Comparison of ENCODE assay signal across 15 mouse cellular contexts in the genomic region with DNA sequence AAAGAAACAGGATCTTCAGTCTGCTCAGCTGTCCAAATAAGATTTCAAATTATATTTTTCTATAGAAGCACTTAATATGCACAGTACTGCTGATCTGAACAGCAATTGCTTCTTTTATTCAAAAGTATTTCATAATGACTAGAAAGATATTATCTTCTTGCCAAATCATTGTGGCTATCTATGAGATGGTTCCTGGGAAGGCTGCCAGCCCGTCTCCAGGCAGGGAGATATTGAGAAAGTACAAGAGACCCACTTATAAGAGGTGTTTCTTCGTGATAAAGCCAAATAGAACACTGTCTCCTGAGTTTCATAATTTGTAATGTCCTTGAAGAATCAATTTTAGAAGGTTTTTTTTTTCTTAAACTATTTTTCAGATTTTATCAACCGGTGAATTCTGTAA. TPM values are rescaled to one million over a fixed set of nuclear protein-coding genes. Genes with fewer than 3 reads are reported as not detected.
DNase-seq lines count a peak whose midpoint lies in the region; ATAC-seq and TF ChIP-seq lines count a peak whose summit lies in the region.
"Had no signal": no experiment of that assay in that cellular context is flagged by ENCODE, and none has a peak within 500 bp of the region (broad histone marks: within the 10 kb centered on the region; RNA-seq: fewer than 3 reads in every experiment).

No protein-coding gene starts in this region.

- H3K36me3 ChIP-seq in forebrain, postnatal 0 days (ENCODE audit: insufficient read depth), result no peaks in the 10 kb centered on the region
- H3K36me3 ChIP-seq in forebrain, embryonic 13.5 days (ENCODE audit: poor library complexity, severe bottlenecking), result no peaks in the 10 kb centered on the region
- H3K36me3 ChIP-seq in heart, adult 2 months (ENCODE audit: control insufficient read depth, insufficient read depth, low read length), result no peaks in the 10 kb centered on the region
- no peaks in the 10 kb centered on the region for H3K36me3 ChIP-seq in heart, embryonic 12.5 days

- TF ChIP-seq POLR2A in lung, adult 2 months (IDR thresholded peaks at IDR 0.05; ENCODE audit: borderline replicate concordance, extremely low read depth, low read depth, low read length), result no peak
- TF ChIP-seq POLR2A in heart, adult 2 months (IDR thresholded peaks at IDR 0.05; ENCODE audit: insufficient read depth, low read depth, low read length), result no peak

- no peaks in the 10 kb centered on the region for H3K27me3 ChIP-seq in forebrain, postnatal 0 days (ENCODE audit: insufficient read depth, low read length)
- H3K27me3 ChIP-seq in forebrain, embryonic 13.5 days, result no peaks in the 10 kb centered on the region
- no peaks in the 10 kb centered on the region for H3K27me3 ChIP-seq in heart, adult 2 months (ENCODE audit: control insufficient read depth, insufficient read depth, low read length)
- H3K27me3 ChIP-seq in heart, embryonic 12.5 days (replicated peaks), result no peaks in the 10 kb centered on the region
- H3K27me3 ChIP-seq: Patski had no signal

- no peak overlapping the region for H3K9ac ChIP-seq in forebrain, postnatal 0 days
- H3K9ac ChIP-seq in forebrain, embryonic 13.5 days, result no peak overlapping the region
- no peak overlapping the region for H3K9ac ChIP-seq in heart, adult 2 months (ENCODE audit: low read depth, low read length)
- H3K9ac ChIP-seq in heart, embryonic 12.5 days, result no peak overlapping the region

- no peak overlapping the region for H3K27ac ChIP-seq in forebrain, postnatal 0 days (ENCODE audit: low read depth, low read length)
- H3K27ac ChIP-seq in forebrain, embryonic 13.5 days, result no peak overlapping the region
- no peak overlapping the region for H3K27ac ChIP-seq in heart, adult 2 months
- no peak overlapping the region for H3K27ac ChIP-seq in heart, embryonic 12.5 days (ENCODE audit: poor library complexity, severe bottlenecking)

- no peak for TF ChIP-seq CTCF in forebrain, postnatal 0 days (IDR thresholded peaks at IDR 0.05; ENCODE audit: low read depth)
- no peak for TF ChIP-seq CTCF in lung, adult 2 months (IDR thresholded peaks at IDR 0.05; ENCODE audit: insufficient read depth, low read length)
- no peak for TF ChIP-seq CTCF in heart, adult 2 months (IDR thresholded peaks at IDR 0.05)

- WGBS in forebrain, postnatal 0 days, result 51% methylated on average over 3 of the region's 3 CpGs
- 73% methylated on average over 3 of the region's 3 CpGs for WGBS in forebrain, embryonic 13.5 days
- WGBS in lung, adult 2 months, result 46% methylated on average over 3 of the region's 3 CpGs
- 55% methylated on average over 3 of the region's 3 CpGs for WGBS in heart, adult 2 months
- 69% methylated on average over 3 of the region's 3 CpGs for WGBS in heart, embryonic 12.5 days

- H3K79me2 ChIP-seq in heart, adult 2 months (replicated peaks; ENCODE audit: control insufficient read depth, insufficient read depth, low read length), result no peaks in the 10 kb centered on the region

- no peaks in the 10 kb centered on the region for H3K4me1 ChIP-seq in forebrain, postnatal 0 days (ENCODE audit: insufficient read depth)
- H3K4me1 ChIP-seq in forebrain, embryonic 13.5 days, result no peaks in the 10 kb centered on the region
- no peaks in the 10 kb centered on the region; the same call in 1 of the 2 replicates for H3K4me1 ChIP-seq in lung, adult 2 months (ENCODE audit: control insufficient read depth, insufficient read depth, low read length)
- no peaks in the 10 kb centered on the region for H3K4me1 ChIP-seq in heart, adult 2 months (ENCODE audit: control insufficient read depth, insufficient read depth, low read length)
- H3K4me1 ChIP-seq in heart, embryonic 12.5 days (replicated peaks), result no peaks in the 10 kb centered on the region

- no peak overlapping the region for H3K4me3 ChIP-seq in forebrain, postnatal 0 days (ENCODE audit: low read depth, low read length)
- H3K4me3 ChIP-seq in forebrain, embryonic 13.5 days, result no peak overlapping the region
- H3K4me3 ChIP-seq in lung, adult 2 months (replicated peaks; ENCODE audit: extremely low read depth, low read depth, low read length), result no peak overlapping the region
- no peak overlapping the region for H3K4me3 ChIP-seq in heart, adult 2 months
- H3K4me3 ChIP-seq in heart, embryonic 12.5 days, result no peak overlapping the region

- peak; percentile 27 for DNase-seq in forebrain, postnatal 0 days
- DNase-seq in lung, postnatal 36 days, result peak; percentile 7
- DNase-seq in lung, adult 2 months, result no peak
- peak; percentile 59 for DNase-seq in cerebellum, adult 8-10 months
- peak; percentile 11 for DNase-seq in right cerebral cortex, postnatal 25 days
- no peak for DNase-seq in heart, adult 2 months
- DNase-seq: kidney, adult 8-10 months had no signal

- H3K9me3 ChIP-seq in forebrain, postnatal 0 days (ENCODE audit: low read length), result no peaks in the 10 kb centered on the region
- no peaks in the 10 kb centered on the region for H3K9me3 ChIP-seq in forebrain, embryonic 13.5 days (replicated peaks)
- H3K9me3 ChIP-seq in heart, embryonic 12.5 days (replicated peaks), result no peaks in the 10 kb centered on the region

- intact Hi-C loops in heart, adult 2 months (cut with DNase I), result no loop called here

- H3K4me2 ChIP-seq in forebrain, postnatal 0 days (ENCODE audit: low read depth), result no peak overlapping the region
- no peak overlapping the region for H3K4me2 ChIP-seq in forebrain, embryonic 13.5 days
- no peak overlapping the region for H3K4me2 ChIP-seq in heart, embryonic 12.5 days
- H3K4me2 ChIP-seq: midbrain, embryonic 11.5 days had no signal

- ATAC-seq in forebrain, postnatal 0 days, result peak; percentile 36; the same call in 1 of the 2 replicates
- ATAC-seq in forebrain, embryonic 13.5 days, result no peak
- ATAC-seq in heart, embryonic 12.5 days (ENCODE audit: insufficient number of reproducible peaks, low FRiP score), result no peak
- ATAC-seq: Patski had no signal

- no peak for TF ChIP-seq EP300 in heart, adult 2 months (IDR thresholded peaks at IDR 0.05; ENCODE audit: insufficient read depth, low read depth, low read length)

RNA-seq across cellular contexts. Expression of gene Rnf133, which starts 13.0 kb away (rescaled TPM):
- total RNA-seq in forebrain, postnatal 0 days (2014; rRNA removed), result not detected in 2 replicates
- polyA plus RNA-seq in forebrain, postnatal 0 days (2015; fragmentation: Nextera tagmentation; extraction: Ambion mirVana), result 0.10 TPM in 1 of 2 replicates, not detected in the other
- not detected in 2 replicates for polyA plus RNA-seq in forebrain, embryonic 13.5 days (2015; fragmentation: Nextera tagmentation; extraction: Ambion mirVana)
- not detected in 2 replicates for polyA plus RNA-seq in lung, adult 2 months (2012; rRNA removed)
- not detected for total RNA-seq in heart, adult 2 months (2021)
- polyA plus RNA-seq in heart, adult 2 months (2012; rRNA removed), result not detected in 2 replicates
- polyA plus RNA-seq in heart, embryonic 12.5 days (2016; fragmentation: Nextera tagmentation; extraction: Ambion mirVana), result not detected in 2 replicates
- total RNA-seq: gastrocnemius, adult 18-20 months; neutrophil, adult 5-6 weeks had no signal
- polyA plus RNA-seq: heart, postnatal 0 days; liver, embryonic 16.5 days; midbrain, embryonic 11.5 days; Patski had no signal

RNA-seq across cellular contexts. Expression of gene Rnf148, which starts 17.9 kb away (rescaled TPM):
- 0.15 TPM in 1 of 2 replicates, not detected in the other for total RNA-seq in forebrain, postnatal 0 days (2014; rRNA removed)
- polyA plus RNA-seq in forebrain, postnatal 0 days (2015; fragmentation: Nextera tagmentation; extraction: Ambion mirVana), result not detected in 2 replicates
- polyA plus RNA-seq in forebrain, embryonic 13.5 days (2015; fragmentation: Nextera tagmentation; extraction: Ambion mirVana), result not detected in 2 replicates
- polyA plus RNA-seq in lung, adult 2 months (2012; rRNA removed), result not detected in 2 replicates
- total RNA-seq in heart, adult 2 months (2021), result not detected
- 0.23 TPM in 1 of 2 replicates, not detected in the other for polyA plus RNA-seq in heart, adult 2 months (2012; rRNA removed)
- polyA plus RNA-seq in heart, embryonic 12.5 days (2016; fragmentation: Nextera tagmentation; extraction: Ambion mirVana), result not detected in 2 replicates
- total RNA-seq: gastrocnemius, adult 18-20 months had no signal
- polyA plus RNA-seq: heart, postnatal 0 days; liver, embryonic 16.5 days; midbrain, embryonic 11.5 days; Patski had no signal

Comparison
In these comparisons a context has a peak if more than half of its experiments do, and no peak if none do; other contexts are left out.
1. DNase-seq: peak in forebrain, postnatal 0 days (single experiment), lung, postnatal 36 days (single experiment), cerebellum, adult 8-10 months (single experiment) and right cerebral cortex, postnatal 25 days (single experiment); none in lung, adult 2 months (single experiment) and heart, adult 2 months (0 of 2).